Mouse (Mus musculus) megakaryocyte progenitor cell, adult 5-6 weeks (primary cell): ENCODE data around the gene Trim52. TPM values are rescaled to one million over a fixed set of nuclear protein-coding genes. Genes with fewer than 3 reads are reported as not detected.

Experiments used
- ATAC-seq: replicated peaks from 2 replicates; pipeline ENCODE4 v1.8.0; 2016; ENCODE audit warnings: mild to moderate bottlenecking, moderate TSS enrichment, inconsistent platforms; ENCODE audit not compliant: poor library complexity
- total RNA-seq, 2 experiments: library from RNA; stranded (forward) in 1 of 2; stranded (reverse) in 1 of 2; fragments of 157-497, 149-512 nt in 1 of 2; fragments of 200-1000 nt in 1 of 2; gene quantifications; 2 replicates each; pipeline versions ENCODE4 v1.2.3 to v1.2.4; 2015 to 2017

The Trim52 gene
- total RNA-seq (2015) (not detected in 2 replicates), total RNA-seq (2017) (not detected in 2 replicates)

DNA sequence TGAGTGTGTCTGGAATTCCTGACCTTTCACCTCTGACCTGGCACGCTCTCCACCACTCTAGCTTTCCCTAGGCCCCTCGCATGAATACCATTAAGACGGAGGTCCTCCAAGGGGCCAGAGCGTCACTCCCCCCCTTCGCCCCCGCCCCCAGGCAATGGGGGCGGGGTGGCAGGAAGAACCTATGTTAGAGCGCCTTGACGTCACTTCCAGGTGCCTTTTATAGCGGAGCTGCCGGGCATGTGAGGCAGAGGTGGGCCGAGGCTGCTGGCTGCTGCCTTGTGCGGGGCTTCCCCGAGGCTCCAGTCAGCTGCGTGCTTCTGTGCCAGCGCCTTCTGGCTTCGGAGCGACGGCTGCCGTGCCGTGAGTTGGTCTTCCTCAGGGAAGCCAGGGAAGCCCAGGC is at the start of gene Trim52:
Gene Trim52 (plus strand): TSS at position 219 of the 400 bp plus-strand sequence.
- no peak for ATAC-seq

DNA sequence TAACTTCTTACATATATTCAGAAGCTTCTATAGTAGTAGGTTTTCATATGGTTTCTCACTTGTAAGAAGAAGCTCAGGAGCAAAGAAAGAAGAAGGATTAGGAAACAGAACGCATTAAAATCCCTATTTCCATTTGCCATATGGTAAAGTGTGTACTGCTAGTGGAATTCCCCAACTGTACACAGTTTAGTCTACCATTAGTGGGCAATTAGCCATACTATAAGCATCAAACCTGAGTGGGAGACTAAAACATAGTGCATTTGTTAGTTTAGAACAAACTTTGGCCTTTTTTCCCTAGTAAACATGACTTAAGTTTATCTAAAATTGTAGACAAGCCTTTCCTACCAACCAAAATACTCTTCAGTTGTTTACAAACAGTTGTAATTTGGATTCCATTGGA is 33.4 kb upstream of the Trim52 start:
- no peak for ATAC-seq

DNA sequence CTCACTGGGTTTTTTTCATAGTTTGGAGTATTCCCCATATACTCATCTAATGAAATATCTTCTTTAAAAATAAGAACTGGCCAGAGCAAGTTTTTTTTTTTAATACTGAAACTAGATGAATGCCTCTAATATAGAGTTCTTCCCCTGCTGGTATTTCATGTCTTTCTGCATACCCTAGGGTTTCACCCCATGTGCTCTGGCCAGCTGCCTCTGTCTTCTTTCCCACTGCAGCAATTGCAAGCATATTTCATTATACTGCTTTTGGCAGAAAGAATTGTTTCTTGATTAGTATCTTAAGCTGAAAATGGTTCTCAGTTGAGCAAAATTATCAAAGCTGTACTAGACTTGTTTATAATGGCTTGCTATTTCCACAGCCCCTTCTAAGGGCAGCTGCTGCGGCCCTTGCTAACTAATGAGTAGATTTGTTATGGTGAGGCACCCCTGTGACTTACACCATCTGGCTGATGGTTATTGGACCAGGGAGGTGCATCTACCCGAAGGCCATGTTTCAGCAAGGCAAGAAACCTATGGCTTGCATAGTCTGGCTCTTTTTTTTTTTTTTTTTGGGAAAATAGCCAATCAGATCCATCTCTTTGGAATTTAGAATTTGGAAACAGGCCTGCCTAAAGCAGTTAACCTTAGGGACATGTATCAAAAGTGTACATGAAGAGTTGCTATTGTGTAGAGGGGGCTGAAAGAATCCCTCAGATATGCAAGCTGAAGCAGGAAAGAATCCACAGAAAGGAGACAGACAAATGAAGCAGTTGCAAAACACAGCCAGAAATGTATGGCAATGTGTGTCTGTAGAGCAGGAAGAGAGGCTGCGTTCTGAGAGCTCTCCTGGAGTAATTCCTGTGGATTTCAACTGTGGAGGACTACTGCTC is 30.6 kb upstream of the Trim52 start:
- ATAC-seq, result no peak

DNA sequence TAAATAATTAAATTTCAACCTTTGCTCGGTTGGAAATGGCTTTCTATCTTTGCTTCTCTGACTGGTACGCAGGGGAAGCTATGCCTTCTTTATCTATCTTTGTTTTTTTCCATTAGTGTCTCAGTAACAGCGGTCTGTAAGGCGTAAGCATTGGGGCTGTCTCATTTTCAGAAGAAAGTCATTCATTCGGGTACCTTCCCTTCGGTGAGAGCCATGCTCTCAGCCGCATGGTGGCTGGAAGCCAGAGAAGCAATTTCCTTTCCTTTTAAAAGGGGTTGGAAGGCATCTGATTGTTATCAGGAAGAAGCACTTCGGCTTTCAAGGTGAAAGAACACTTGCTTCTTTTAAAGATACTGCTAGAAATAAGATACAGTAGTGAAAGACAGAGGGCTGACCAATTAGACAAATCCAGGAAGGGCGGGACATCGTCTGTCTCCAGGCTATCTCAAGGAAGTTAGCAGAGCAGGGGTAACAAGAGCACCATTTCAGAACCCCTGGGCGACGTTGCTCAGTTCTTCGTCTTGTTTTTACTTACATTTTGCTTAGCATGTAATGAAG is 17.4 kb upstream of the Trim52 start:
- no peak for ATAC-seq

DNA sequence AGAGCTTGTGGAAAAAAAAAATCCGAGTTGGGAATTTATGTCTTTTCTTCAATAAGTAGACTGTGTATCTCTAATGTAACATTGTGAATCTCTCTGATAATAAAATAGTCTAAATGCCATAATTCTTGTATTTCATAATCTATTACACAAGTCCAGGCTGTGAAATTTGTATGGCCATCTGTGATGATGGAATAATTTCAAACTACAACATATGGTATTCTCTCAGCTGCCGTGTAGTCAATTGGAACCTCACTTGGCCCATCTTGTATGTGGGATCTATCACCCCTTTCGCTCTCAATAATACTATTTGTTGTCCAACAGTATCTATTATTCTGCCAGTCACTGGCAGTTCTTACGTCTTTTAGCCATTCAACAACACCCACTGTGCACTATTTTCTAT is 9.2 kb upstream of the Trim52 start:
- ATAC-seq, result no peak

DNA sequence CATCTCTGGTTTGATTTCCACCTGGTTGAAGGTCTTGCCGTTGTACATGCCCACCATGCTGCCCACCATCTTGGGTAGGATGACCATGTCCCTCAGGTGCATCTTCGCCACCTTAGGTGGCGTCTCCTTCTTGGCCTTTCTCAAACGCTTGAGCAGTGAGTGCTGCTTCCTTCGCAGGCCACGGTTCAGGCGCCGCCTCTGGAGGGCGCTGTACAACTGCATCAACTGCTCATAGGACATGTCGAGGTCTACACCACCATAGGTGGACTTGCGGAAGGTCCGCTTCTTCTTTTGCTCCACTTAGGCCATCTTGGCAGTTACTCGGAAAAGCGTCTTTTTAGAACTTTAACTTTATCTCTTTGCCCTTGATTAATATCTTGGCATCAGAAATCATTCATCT is 5.1 kb upstream of the Trim52 start:
- ATAC-seq, result no peak

DNA sequence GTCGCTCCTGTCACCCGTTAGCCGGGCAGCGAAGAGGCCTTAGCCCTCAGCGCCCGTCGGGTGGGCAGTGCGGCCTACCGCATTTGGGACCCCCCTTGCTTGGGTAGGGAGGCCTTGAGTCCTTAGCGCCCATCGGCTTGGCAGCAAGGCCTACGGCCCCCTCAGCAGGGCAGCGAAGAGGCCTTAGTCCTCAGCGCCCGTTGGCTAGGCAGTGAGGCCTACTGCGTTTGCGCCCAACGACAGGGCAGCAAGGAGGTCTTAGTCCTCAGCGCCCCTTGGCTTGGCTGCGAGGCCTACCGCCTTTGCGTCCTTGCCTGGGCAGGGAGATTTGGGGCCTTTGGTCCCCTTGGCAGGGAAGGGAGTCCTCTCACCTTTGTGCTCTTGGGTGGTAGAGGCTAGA is 427 bp downstream of the Trim52 start:
- no peak for ATAC-seq

DNA sequence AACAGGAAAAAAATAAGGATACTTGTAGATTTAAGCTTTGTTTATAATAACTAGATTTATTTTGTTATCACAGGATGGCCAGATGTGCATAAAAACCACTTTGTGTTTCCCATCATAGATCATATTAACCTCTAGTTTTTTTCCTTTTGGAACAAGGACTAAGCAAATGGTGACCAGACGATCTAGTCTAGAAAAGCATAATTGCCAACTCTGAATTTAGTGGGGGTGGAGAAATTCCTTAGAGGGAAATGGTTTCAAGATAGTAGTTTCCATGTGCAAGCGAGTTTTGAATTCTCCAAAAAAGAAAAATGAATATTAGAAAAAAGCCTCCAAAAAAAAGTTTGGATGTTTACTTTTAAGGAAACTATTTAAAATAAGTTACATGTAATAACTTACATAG is 13.4 kb downstream of the Trim52 start:
- no peak for ATAC-seq

DNA sequence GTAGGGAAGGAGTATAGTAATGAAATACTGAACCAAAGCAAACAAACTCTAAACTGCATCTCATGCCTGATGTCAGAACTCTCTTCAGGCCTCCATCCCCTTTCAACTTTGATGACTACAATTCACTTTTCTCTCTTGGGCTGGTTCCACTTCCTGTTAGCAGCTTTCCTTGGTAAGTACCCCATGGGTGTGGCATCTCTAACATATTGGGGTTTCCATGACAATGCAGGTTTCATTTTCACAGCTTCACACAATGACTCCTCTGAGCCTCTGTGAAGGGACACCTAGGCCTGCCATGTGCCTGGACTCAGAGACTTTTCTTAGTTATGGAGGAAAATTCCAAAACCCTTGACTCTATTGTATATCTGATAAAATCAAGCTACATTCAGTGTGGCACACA is 30.3 kb downstream of the Trim52 start:
- peak; percentile 39; the same call in 1 of the 2 replicates for ATAC-seq

DNA sequence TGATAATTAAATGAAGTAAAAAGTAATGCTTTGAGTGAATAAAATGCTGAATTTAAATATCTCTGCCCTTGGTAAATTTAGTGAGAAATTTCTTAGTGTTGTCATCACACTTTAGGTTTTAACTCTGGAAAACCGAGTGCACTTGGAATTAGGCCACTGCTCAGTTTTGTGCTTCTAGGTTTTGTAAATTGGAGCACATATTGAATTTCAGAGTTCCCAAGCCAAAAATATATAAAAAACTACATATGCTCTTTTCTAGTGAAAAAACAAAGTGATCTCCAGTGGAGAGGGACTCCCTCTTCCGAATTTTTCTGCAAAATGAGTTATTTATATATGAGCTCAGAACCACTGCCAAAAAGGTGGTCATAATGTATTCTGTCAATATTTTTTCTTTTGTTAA is 45.2 kb downstream of the Trim52 start:
- no peak for ATAC-seq

DNA sequence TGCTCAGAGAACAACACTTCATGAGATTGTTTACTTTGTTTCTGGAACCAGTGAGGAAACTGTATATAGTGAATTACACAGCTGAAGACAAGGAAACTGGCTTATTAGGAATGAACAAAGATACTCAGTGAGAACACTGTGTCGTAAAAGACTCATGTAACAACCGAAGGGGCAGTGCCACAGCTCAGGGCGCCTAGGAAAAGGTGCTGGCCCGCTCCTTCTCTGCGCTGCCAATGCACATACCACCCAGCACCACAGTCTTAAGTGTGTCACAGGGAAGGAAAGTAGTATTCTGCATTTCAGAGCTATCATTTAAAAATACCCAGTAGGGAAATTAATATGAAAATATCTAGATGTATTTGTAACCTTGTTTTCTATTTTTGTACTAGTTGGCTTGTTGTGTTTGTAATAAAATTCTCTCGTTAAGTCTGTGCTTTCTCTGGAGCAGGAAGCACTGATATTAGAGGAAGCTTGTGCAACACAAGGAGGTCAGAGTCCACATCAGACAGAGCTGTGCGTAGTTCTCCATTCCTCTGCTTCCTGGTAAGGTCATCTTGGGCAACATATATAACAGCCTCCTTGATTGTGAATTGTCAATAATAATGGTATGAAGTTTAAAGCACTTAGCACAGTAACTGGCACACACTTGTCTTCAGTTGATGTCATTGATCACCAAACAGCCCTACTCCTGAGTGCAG is 49.0 kb downstream of the Trim52 start:
- peak; percentile 100 for ATAC-seq

DNA sequence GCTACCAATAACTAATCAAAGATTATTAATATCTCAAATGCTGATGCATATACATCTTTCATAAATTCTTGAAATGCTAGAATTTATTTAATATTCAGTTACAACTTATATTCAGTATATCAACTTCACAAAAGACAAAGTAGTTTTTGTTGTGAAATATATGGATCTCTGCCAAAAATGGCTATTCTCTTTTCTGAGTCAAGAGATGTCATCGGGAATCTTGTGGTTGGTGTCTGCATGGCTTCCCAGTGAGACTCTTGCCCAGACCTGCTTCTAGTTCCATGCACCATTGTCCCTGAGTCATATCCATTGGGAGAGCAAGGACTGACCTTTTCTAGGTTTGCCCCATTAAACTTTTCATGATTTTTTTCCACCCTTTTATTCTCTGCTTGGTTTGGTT is 50.5 kb downstream of the Trim52 start:
- no peak for ATAC-seq

DNA sequence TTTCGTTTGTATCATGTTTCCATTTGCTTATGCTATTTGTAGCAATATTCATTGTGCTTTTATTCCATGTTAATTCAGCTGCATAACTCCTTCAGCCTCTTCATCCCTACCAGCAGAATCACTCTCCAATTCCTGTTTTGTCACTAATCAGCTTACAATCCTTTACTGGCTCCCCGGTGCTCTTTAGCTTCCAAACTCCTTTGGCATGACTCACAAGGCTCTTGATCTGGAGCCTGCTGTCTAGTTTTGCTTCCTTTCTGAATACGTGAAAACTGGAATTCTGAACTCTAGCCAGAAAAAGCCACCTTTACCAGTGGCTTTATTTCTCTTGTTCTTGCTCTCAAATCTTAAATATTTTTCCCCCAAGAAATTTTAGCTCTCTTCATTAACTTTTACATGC is 56.3 kb downstream of the Trim52 start:
- ATAC-seq, result no peak

DNA sequence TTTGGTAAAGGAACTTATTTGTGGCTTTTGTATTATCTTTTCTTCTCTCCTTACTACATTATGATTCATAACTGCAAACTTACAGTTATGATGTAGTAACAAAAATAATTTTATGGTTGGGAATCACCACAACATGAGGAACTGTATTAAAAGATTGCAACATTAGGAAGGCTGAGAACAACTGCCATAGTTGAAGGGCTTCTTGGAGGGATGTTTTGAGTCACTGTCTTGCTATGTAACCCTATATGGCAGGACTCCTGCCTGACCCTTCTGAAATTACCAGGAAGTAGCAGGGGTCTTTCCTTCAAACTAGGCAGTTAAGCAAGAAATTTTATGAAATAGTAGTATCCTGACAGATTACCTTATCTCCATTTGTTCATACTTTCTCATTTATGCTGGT is 57.2 kb downstream of the Trim52 start:
- ATAC-seq, result peak; percentile 93

DNA sequence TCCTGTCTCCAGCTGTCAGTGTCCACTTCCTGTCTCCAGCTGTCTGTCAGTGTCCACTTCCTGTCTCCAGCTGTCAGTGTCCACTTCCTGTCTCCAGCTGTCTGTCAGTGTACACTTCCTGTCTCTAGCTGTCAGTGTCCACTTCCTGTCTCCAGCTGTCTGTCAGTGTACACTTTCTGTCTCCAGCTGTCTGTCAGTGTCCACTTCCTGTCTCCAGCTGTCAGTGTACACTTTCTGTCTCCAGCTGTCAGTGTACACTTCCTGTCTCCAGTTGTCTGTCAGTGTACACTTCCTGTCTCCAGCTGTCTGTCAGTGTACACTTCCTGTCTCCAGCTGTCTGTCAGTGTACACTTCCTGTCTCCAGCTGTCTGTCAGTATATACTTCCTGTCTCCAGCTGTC is 57.9 kb downstream of the Trim52 start:
- peak; percentile 23 for ATAC-seq

DNA sequence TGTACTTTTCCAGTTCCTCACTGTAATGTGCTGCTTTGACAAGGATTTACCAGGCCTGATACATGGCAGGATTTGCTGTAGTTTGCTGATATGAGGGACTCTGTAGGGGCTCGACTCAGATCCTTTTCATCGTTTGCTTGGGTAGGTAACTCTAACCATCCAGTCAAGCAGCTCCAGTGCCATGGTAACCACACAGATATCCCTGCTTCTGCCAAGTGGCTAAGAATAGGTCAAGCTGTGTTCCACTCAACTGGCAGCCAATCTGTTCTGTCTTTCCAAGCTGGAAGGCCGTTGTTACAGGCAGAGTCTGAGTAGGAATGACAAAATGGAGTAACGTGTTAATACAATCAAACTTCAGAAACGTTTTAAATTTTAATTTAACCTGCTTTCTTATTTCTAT is 70.9 kb downstream of the Trim52 start:
- ATAC-seq, result no peak

DNA sequence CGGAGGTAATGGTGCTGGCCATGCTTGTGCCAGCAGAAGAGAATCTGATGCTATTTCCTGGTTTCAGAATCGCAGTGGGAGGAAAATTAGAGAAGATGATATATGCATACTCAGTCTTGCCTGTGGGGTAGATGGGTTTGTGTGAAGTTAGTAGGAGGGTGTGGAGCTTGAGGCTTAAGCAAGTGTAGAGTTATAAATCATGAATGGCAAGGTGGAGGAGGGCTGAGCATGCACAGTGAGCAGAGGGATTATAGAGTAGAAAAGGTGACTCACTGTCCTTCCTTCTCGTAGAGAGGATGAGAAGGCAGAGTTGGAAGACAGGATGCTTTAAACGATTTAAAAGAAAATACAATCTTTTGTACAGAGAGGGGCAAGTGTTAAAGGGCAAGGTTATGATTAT is 72.2 kb downstream of the Trim52 start:
- ATAC-seq, result no peak

DNA sequence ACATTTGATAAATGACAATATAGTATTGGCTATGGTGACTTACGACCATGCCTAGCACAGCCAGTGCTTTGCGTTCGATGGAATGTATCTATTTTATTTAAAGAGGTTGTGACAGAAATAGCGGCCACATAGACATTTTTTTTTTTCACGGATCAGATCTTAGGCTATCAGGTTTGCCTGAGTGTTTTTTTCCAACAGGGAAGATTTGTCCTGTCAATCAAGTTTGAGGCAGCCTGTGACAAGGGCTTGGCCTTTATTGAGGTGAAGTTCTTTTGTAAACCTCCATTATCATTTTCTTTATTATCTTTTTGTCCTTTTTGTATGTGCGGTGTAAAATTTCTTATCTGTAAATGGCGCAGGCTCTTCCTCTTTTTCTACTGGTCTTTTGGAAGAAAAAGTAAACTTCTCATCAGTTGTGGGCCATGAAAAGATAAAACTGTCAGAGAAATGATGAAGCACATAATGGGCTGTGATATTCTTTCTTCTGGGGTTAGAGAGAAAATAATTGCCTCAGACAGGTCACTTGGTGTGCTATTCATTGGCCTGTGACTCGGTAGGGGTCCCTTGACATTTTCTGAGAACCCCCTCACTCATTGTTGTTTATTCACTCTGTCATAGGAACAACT is 73.2 kb downstream of the Trim52 start:
- peak; percentile 80 for ATAC-seq

DNA sequence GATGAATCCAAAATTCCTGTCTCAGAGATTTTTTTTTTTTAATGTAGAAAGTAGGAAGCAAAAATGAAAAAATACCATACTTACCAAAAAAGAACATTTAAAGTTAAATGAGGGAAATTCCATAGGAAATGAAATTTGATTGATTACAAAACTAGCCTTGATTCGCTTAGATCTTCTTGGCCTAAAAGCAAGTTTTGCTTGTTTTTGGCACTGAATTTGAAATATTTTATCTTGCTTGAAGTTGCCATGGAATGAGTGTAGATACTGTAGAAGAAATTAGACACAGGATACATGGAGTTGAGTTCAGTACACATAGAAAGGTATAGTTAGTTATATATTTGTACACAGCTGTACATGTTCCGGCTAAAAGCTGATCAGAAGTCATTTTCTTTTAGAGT is 73.7 kb downstream of the Trim52 start:
- ATAC-seq, result no peak

DNA sequence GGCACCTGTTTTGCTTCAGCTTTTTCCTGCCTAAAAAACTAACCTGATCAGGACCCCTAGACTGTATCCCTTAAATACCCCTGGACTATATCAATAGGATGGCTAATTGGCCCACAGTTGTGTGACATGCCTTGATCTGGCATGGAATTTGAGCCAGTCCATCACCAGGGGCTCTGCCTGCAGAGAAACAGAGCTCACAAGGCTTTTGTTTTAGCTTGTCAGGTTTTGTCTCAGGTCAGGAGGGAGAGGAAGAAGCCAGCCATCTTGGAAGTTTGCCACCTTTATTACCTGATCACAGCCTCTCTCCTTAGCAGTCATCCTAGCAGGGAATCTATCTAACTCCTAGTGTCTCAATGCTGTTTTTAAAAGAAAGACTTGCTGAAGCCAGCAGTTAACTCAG is 74.6 kb downstream of the Trim52 start:
- no peak for ATAC-seq

DNA sequence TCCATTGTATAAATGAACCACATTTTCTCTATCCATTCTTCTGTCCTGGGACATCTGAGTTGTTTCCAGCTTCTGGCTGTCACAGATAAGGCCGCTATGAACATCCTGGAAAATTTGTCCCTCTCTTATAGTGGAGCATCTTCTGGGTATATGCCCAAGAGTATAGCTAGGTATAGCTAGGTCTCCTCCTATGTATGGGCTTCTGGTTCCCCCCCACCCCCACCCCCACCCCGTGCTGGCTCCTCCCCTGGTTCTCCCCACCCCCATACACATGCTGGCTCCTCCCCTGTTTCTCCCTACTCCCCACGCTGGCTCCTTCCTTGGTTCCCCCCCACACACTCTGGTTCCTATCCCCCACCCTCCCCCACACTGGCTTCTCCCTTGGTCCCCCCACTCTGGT is 78.0 kb downstream of the Trim52 start:
- no peak for ATAC-seq
